Mouse (Mus musculus) CD8-positive naive resting alpha-beta T cell, adult 57 days (primary cell): Measurements from ENCODE around the gene Matn3. TPM values are rescaled to one million over a fixed set of nuclear protein-coding genes. Genes with fewer than 3 reads are reported as not detected.

Experiments used
- total RNA-seq: library from RNA; stranded (reverse); gene quantifications from one replicate; pipeline ENCODE4 v1.2.4, GENCODE M21; 2023

The Matn3 gene
- not detected for total RNA-seq

DNA sequence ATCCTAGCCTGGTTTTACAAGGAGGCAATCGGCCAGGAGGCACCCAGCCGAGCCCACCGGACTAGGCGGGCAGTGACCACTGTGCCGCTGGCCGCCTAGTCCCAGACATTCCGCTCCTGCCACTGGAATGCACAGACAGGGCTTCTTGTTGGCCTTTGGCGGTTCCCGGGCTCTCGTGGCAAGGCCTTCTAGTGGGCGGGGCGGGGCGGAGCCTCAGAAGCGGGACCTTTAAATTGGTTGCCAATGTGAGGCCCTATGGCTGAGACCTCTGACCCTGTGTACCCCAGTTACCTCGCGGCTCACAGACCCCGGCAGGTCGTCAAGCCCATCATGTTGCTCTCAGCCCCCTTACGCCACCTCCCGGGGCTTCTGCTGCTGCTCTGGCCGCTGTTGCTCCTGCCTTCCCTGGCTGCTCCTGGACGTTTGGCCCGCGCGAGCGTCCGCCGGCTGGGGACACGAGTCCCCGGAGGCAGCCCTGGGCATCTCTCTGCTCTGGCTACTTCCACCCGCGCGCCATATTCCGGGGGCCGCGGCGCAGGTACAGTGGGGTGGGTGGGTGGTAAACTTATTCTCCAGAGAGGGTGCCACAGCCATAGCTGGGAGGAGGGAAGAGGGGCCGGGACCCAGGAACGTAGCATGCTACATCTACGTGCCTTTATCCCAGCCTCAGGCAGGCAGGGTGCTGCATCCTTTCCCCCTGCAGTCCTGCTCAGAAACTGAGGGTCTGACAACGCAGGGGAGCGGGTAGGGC is at the start of gene Matn3:
TSS of gene Matn3 (plus strand) at position 216 of the 751 bp plus-strand sequence.

DNA sequence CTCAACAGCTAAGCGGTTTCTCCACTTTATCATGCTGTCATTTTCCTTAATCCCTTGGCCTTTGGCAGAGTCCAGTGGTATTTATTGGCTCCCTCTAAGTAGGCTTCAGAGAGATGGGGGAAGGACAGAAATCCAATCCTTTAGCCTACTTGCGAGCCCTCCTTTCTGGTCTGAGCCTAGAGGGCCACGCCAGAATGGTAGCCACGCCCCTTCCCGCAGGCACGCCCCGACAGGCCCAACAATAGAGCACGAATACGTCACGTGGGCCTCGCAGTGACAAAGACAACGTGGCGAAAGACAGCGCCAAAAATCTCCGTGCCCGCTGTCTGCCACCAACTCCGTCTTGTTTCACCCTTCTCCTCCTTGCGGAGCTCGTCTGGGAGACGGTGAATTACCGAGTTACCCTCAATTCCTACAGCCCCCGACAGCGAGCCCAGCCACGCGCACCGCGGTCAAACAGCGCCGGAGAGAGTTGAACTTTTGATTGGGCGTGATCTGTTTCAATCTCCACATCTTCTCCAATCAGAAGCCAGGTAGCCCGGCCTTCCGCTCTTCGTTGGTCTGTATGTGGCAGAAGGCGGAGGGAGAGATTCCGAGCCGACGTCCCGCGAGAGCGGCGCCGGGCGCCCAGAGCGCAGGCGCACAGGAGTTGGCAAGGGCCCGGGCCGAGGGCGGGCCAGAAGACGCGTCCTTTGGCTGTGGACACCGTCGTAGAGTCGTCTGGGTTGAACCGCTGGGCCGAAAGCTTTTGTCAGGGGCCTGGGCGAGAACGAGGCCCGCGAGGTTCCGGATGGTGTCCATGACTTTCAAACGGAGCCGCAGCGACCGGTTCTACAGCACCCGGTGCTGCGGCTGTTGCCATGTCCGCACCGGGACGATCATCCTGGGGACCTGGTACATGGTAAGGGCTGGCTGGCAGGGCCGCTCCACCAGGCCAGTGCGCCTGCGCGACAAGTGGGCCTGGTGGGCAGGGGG is 26.0 kb upstream of the Matn3 start, which contains the start of gene Laptm4a:
TSS of gene Laptm4a (plus strand) at position 271 of the 975 bp plus-strand sequence.

DNA sequence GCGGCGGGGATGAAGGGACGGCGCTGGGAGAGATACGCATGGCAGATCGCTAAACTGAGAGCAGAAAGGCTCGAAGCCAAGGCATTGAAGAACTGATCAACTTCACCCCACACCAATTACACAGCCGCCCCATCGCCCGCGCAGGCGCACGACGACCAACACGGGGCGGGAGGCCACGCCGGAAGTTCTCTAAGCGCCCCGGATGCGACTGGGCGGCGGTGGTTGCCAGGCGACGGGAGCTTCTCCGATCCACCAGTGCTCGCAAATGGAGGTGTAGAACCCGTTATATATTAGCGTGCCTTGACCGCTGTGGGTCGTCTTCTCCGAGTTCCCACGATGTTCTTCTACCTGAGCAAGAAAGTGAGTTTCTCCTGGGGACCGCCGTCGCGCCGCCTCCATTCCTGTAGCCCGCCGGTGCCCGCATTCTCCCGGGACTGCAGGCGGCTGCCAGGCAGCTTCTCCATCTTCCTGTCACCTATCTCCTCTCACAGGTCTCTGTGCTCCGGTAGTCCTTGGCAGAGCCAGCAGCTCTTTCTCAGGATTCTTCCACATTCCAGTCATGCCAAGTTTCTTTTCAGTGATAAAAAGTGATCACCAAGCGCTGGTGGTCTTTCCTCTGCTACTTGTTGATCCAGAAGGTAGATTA is 26.2 kb downstream of the Matn3 start, which contains the start of gene Wdr35:
TSS of gene Wdr35 (plus strand) at position 73 of the 646 bp plus-strand sequence.

Other genes starting within 250 kb of the Matn3 start
- 1.0 TPM for gene Sdc1, start 176.6 kb upstream of the Matn3 start, total RNA-seq
- gene Laptm4a, start 26.3 kb upstream of the Matn3 start, total RNA-seq = 76.5 TPM
- 1.0 TPM for gene Wdr35, start 26.0 kb downstream of the Matn3 start, total RNA-seq
- gene Ttc32, start 82.1 kb downstream of the Matn3 start, total RNA-seq = 5.2 TPM